Mouse (Mus musculus): ENCODE measurements around the gene Sptlc2.
"Not testable (repeated sequence)": the region's sequence is repeated elsewhere in the genome, so short reads cannot be mapped to it uniquely, and the experiment has no call there.

Gene Sptlc2

DNA sequence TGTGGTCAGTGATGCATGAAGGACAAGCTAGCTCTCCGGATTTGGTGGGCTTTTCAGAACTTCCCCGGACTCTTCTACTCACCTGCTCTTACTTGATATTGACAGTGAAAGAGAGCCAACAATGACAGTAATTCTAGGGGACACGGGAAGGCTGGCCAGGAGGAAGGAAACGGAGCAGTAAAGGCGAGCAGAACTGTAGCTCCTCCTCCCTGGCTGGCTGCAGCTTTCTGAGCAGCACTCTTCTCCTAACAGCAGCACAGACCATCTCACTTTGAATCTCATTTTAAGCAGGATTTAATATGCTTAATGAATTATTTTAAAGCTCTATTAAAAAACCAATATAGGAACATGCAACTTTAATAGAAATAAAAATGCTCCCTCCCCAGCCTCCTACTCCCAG is 56.2 kb downstream of the Sptlc2 start:
- DNase-seq (ENCODE audit: low read depth, low spot score), result no peak

- DNase-seq (ENCODE audit: low read depth, low spot score), result no peak
Measured at GRCm38 (mm10) chr12:87331053-87331456, 57.1 kb downstream of the Sptlc2 start.

DNA sequence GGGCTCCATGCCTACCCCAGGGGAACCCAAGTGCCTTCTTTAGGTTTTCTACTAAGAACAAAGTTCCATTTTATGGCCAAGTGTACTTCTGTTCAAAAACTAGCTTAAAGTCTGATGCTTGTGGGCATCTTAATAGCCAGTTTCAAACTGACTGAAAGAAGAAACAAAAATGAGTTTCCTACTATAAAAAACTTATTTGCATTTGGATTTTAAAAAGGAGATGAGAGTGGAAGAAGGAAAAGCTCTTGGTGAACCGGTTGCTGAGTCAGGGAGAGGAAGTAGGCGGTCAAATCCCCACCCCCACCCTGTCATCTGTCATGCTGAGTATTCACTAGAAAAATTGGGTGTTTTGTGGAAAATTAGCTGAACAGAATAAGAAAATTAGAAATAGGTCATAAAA is 57.9 kb downstream of the Sptlc2 start:
- no peak for DNase-seq (ENCODE audit: low read depth, low spot score)

GRCm38 (mm10) chr12:87328025-87328424 is 60.1 kb downstream of the Sptlc2 start:
- no peak for DNase-seq (ENCODE audit: low read depth, low spot score)

GRCm38 (mm10) chr12:87327610-87328009 is 60.5 kb downstream of the Sptlc2 start:
- DNase-seq (ENCODE audit: low read depth, low spot score), result no peak

DNA sequence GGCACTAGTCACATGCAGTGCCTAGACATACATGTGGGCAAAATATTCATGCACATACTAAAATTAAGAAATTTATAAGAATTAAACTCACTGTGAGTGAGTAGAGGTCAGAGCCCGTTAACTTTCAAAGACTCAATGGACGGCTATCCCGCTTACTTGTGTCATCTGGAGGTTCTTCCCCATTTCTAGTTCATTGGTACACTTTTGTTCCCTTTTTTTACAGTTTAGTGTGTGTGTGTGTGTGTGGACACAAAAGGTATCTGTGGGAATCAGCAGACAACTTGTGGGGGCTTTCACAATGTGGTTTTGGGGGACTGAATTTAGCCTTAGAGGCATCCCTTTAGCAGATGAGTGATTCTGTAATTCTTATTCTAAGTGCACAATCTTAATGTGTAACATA is 62.7 kb downstream of the Sptlc2 start:
- no peak for DNase-seq (ENCODE audit: low read depth, low spot score)

GRCm38 (mm10) chr12:87319229-87319628 is 68.9 kb downstream of the Sptlc2 start:
- no peak for DNase-seq (ENCODE audit: low read depth, low spot score)

GRCm38 (mm10) chr12:87317951-87318350 is 70.2 kb downstream of the Sptlc2 start:
- DNase-seq (ENCODE audit: low read depth, low spot score), result no peak

DNA sequence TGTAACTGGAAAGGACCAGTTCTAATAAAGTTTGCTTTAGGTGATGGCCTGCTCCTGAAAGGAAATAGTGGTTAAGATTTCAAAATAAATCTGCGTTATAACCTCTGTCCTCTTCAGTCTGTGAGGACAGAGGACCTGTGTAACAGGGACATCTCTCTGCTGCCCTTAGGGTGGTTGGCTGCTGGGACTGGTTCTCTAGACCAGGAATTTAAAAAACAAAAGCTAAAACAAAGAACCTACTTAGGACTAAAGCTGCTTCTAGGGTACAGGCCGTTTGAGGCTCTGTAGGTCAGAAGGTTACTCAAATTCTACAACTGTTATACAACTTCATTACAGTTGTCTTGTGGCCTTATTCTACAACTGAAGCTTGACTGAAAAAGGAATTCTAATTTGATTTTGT is 75.1 kb downstream of the Sptlc2 start:
- no peak for DNase-seq (ENCODE audit: low read depth, low spot score)

DNA sequence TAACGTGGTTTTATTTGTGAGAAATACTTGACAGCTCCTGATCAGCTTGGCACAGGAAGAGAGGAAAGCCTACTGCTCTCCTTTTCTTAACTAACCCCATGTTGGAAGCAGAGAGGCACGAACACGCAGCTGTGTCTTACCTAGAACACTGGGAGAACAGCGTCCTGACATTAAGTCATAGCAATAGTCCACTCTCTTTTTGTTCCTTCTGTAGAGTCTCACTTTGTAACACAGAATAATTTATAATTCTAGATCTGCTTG is 81.6 kb downstream of the Sptlc2 start:
- not testable (repeated sequence) for DNase-seq (ENCODE audit: low read depth, low spot score)

- DNase-seq (ENCODE audit: low read depth, low spot score), result no peak
Measured at GRCm38 (mm10) chr12:87305767-87306583, 82.2 kb downstream of the Sptlc2 start.

- no peak for DNase-seq (ENCODE audit: low read depth, low spot score)
Measured at GRCm38 (mm10) chr12:87301189-87301588, 87.0 kb downstream of the Sptlc2 start.

DNA sequence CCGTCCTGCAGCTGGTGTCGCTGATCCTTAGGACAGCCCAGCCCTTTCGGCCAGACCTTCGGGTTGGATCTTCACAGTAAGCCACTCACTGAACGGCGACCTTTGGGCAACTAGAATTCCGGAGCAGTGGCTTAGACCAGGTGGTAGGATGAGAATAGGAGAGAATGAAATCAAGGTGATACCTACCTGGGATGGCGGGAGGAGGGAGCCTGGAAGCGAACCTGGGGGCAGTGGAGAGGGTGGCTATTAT is 87.8 kb downstream of the Sptlc2 start:
- no peak for DNase-seq (ENCODE audit: low read depth, low spot score)

DNA sequence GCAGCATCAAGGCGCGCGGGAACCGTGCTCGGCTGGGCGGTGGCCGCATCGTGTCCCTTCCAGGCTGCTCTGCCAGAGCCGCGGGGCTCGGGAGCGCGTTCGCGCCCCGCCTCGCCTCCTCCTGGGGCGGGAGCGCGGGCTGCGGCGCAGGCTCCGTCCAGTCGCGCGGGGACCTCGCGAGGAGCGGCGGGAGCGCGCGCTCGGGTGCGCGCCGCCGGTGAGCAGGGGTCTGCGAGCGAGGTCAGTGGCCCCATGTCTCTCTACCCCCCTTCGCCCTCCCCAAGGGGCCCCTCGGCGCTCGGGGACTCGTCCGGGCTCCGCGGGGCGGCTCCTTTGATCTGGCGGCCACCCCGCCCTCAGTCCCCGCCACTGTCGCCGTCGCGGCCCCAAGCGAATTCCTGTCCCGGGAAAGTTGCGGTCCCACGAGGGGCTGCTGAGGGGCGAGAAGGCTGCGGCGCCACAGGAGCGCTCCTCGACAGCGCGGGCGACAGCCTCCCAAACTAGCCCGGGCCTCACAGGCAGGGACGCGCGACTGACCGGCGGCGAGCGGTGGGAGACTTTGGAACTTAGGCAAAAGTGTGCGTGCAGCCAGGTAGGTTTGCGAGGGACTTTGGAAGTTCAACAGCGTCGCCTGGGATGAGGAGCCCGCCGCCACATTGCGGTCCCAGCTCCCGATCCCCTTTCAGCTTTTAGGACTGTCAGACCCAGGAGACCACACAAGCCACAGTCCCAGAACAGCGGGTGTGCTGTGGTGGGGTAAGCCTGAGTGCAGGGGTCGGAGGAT is 88.3 kb downstream of the Sptlc2 start, which contains the start of gene Ism2:
TSS of gene Ism2 (minus strand) at position 49 of the 784 bp plus-strand sequence.
- DNase-seq (ENCODE audit: low read depth, low spot score), result peak; percentile 39

- no peak for DNase-seq (ENCODE audit: low read depth, low spot score)
Measured at GRCm38 (mm10) chr12:87299037-87299656, 89.0 kb downstream of the Sptlc2 start.

GRCm38 (mm10) chr12:87293934-87294333 is 94.2 kb downstream of the Sptlc2 start:
- no peak for DNase-seq (ENCODE audit: low read depth, low spot score)

DNA sequence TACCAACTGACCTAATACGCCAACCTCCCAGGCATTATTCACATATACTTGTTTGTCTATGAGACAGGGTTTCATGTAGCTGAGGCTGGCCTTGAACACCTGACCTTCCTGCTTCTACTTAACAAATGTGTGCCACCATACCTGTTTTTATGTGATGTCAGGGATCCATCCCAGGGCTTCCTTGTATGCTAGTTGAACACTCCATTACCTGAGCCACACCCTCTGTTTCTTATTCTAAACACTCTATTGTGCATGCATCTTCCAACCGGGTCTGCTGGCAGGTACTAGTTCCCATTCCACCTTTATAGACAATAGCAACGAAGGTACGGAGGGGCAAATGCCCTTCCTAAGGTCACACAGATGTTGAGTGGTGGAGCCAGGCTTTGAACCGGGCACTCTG is 99.1 kb downstream of the Sptlc2 start:
- DNase-seq (ENCODE audit: low read depth, low spot score), result no peak

DNA sequence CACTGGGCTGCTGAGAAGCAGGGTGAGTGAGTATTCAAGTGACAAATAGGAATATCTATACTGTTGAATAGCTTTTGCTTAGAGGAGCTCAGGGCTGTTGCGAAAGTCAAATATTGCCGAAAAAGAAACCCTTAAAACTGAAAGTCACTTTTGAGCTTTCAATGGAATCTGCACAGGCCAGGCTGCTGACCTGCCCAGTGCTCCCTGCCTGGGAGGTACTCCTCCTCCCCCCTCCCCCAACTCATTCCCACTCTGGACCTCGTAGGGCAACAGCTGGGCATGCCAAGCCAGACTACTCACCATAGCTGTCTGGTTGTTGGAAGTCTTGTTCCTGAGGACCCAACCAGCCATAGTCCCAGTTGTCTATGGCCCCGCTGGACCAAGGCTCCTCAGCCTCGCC is 103.4 kb downstream of the Sptlc2 start:
- DNase-seq (ENCODE audit: low read depth, low spot score), result no peak

DNA sequence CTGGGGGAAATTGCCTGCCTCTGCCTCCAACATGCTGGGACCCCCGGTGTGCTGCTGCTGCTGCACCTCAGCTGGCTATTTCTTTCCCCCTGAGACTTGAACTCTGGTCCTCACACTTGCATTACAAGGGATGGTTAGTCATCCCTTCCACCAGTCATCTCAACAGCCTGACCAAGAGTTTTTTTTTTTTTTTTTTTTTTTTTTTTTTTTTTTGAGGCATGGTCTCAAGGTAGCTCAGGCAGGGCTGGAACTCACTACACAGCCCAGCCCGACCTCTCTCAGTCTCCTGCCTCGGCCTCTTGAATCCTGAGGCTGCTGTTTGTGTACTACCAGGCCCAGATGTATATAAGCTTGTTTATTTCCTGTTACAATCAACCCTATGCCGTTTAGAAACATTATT is 103.9 kb downstream of the Sptlc2 start:
- no peak for DNase-seq (ENCODE audit: low read depth, low spot score)

DNA sequence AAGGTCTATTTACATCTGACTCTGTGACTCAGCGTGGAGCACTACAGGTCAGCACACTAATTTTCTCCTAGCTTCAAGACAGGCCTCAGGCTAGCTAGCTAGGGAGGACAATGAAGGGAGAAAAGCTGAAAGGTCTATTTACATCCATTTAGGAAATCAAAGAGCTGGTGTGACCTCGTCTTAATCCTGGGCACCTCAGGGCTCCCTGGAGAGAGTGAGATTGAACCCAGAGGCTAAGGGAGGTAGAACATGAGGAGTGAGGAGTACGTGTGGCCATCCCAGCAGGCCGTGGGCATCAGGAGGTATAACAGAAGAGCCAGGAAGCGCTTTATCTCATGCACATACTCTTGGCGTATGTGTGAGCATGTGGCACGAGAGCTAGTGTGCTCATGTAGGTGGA is 104.4 kb downstream of the Sptlc2 start:
- DNase-seq (ENCODE audit: low read depth, low spot score), result no peak

DNA sequence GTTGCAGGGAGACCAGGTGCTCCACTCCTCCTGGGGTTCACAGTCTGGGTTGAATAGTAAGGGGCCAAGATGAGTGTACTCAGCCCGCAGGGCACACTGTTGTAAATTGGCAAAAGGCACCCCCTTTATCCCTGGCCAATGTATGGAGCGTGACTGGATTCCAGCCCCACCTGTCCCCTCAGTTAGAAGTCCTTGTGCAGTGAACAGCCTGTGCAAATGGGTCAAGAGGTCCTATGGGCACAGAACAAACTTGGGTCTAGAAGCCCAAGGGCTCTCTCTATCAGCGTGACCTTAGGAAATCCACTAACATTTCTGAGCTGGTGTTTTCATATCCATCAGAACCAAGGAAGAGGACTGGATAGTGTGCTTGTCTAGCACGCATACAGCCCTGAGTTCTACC is 105.4 kb downstream of the Sptlc2 start:
- DNase-seq (ENCODE audit: low read depth, low spot score), result no peak

DNA sequence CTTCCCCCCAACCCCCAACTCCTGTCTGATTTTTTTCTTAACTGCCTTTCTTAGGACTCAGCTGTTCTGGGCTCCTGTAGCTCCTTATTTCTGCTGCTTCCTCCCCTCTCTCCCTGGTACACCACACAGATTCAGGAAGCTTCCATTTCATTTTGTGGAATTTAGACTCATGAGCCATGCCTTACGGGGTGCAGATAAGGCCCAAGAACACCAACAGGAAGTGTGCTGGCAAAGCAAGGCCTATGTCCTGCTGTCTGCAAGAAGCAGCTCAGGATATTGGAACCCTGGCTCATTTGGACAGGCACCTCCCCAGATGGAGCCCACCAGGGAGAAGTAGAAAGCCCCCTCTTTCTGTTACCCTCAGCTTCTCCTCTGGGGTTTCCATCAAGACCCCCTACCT is 106.4 kb downstream of the Sptlc2 start:
- no peak for DNase-seq (ENCODE audit: low read depth, low spot score)

GRCm38 (mm10) chr12:87279879-87280278 is 108.3 kb downstream of the Sptlc2 start:
- no peak for DNase-seq (ENCODE audit: low read depth, low spot score)
